Mouse (Mus musculus) frontal cortex, postnatal 36 days (tissue): ENCODE results near the gene Iqcc.
A peak's percentile ranks its signal among the peaks of the same experiment; 100 is the strongest.

Experiments
- DNase-seq, 2 experiments: peaks; one replicate each; pipeline ENCODE4 v3.0.0; 2022; ENCODE audit warnings: low spot score in 2 of 2

The Iqcc gene

GRCm38 (mm10) chr4:129618786-129619691, at the start of gene Iqcc:
Gene Iqcc, minus strand, starts transcription at chr4:129619099.
- DNase-seq: peak; percentile 96 to 97

- no peak for DNase-seq
Measured at GRCm38 (mm10) chr4:129662255-129662813, 43.4 kb upstream of the Iqcc start.

GRCm38 (mm10) chr4:129661584-129661983, 42.7 kb upstream of the Iqcc start:
- DNase-seq: no peak

- DNase-seq: peak in 1 of 2 experiments; percentile 40
Measured at GRCm38 (mm10) chr4:129654770-129655169, 35.9 kb upstream of the Iqcc start.

GRCm38 (mm10) chr4:129650359-129650758, 31.5 kb upstream of the Iqcc start:
- no peak for DNase-seq

GRCm38 (mm10) chr4:129648656-129649055, 29.8 kb upstream of the Iqcc start:
- DNase-seq: no peak

- no peak for DNase-seq
Measured at GRCm38 (mm10) chr4:129645204-129645603, 26.3 kb upstream of the Iqcc start.

- no peak for DNase-seq
Measured at GRCm38 (mm10) chr4:129641756-129642155, 22.9 kb upstream of the Iqcc start.

- peak; percentile 98 to 99 for DNase-seq
Measured at GRCm38 (mm10) chr4:129640638-129641467, 22.0 kb upstream of the Iqcc start, which contains the start of gene Txlna. Gene Txlna, minus strand, starts transcription at chr4:129641065.

GRCm38 (mm10) chr4:129640101-129640637, 21.3 kb upstream of the Iqcc start:
- DNase-seq: no peak

GRCm38 (mm10) chr4:129639221-129639620, 20.3 kb upstream of the Iqcc start:
- no peak for DNase-seq

- no peak for DNase-seq
Measured at GRCm38 (mm10) chr4:129633852-129634251, 15.0 kb upstream of the Iqcc start.

GRCm38 (mm10) chr4:129631867-129632266, 13.0 kb upstream of the Iqcc start:
- no peak for DNase-seq

GRCm38 (mm10) chr4:129630944-129631343, 12.0 kb upstream of the Iqcc start:
- DNase-seq: no peak

- no peak for DNase-seq
Measured at GRCm38 (mm10) chr4:129626035-129626434, 7.1 kb upstream of the Iqcc start.

- no peak for DNase-seq
Measured at GRCm38 (mm10) chr4:129625496-129625895, 6.6 kb upstream of the Iqcc start.

GRCm38 (mm10) chr4:129625029-129625370, 6.1 kb upstream of the Iqcc start:
- peak; percentile 68 to 72 for DNase-seq

- peak; percentile 86 to 92 for DNase-seq
Measured at GRCm38 (mm10) chr4:129624281-129625028, 5.6 kb upstream of the Iqcc start.

GRCm38 (mm10) chr4:129623681-129624091, 4.8 kb upstream of the Iqcc start, which contains the start of gene Ccdc28b:
Gene Ccdc28b, minus strand, starts transcription at chr4:129623947.
- peak; percentile 65 to 69 for DNase-seq

GRCm38 (mm10) chr4:129622803-129623535, 4.1 kb upstream of the Iqcc start:
- DNase-seq: no peak
